Mouse (Mus musculus) right cerebral cortex, postnatal 4 days (tissue): ENCODE measurements around the gene Cab39.

Source experiments
- DNase-seq: peaks from one replicate; pipeline ENCODE4 v3.0.0-alpha.2; 2022

Gene Cab39

GRCm38 (mm10) chr1:85793208-85794105 lies at the start of gene Cab39:
TSS of gene Cab39 (plus strand) at chr1:85793441.
- DNase-seq: peak; percentile 90

- DNase-seq: no peak
These were observed 48.7 kb upstream of the Cab39 start for GRCm38 (mm10) chr1:85744539-85744938.

GRCm38 (mm10) chr1:85746511-85746910 lies 46.7 kb upstream of the Cab39 start:
- DNase-seq: no peak

GRCm38 (mm10) chr1:85749829-85750228 lies 43.4 kb upstream of the Cab39 start:
- DNase-seq: no peak

- no peak for DNase-seq
These were observed 42.6 kb upstream of the Cab39 start for GRCm38 (mm10) chr1:85750650-85751049.

- no peak for DNase-seq
These were observed 41.7 kb upstream of the Cab39 start for GRCm38 (mm10) chr1:85751494-85751893.

- DNase-seq: no peak
These were observed 41.1 kb upstream of the Cab39 start for GRCm38 (mm10) chr1:85751932-85752680.

- DNase-seq: no peak
These were observed 35.6 kb upstream of the Cab39 start for GRCm38 (mm10) chr1:85757531-85758230.

- no peak for DNase-seq
These were observed 34.8 kb upstream of the Cab39 start for GRCm38 (mm10) chr1:85758231-85758968.

- DNase-seq: no peak
These were observed 34.3 kb upstream of the Cab39 start for GRCm38 (mm10) chr1:85758969-85759293.

- DNase-seq: no peak
These were observed 31.6 kb upstream of the Cab39 start for GRCm38 (mm10) chr1:85761665-85762064.

GRCm38 (mm10) chr1:85763386-85763785 lies 29.9 kb upstream of the Cab39 start:
- no peak for DNase-seq

GRCm38 (mm10) chr1:85764291-85764690 lies 28.9 kb upstream of the Cab39 start:
- DNase-seq: no peak

- DNase-seq: no peak
These were observed 27.1 kb upstream of the Cab39 start for GRCm38 (mm10) chr1:85766120-85766519.

GRCm38 (mm10) chr1:85767754-85768153 lies 25.5 kb upstream of the Cab39 start:
- DNase-seq: no peak

- DNase-seq: no peak
These were observed 21.3 kb upstream of the Cab39 start for GRCm38 (mm10) chr1:85771976-85772375.

GRCm38 (mm10) chr1:85775136-85775535 lies 18.1 kb upstream of the Cab39 start:
- DNase-seq: no peak

- DNase-seq: no peak
These were observed 17.1 kb upstream of the Cab39 start for GRCm38 (mm10) chr1:85776154-85776553.

GRCm38 (mm10) chr1:85778436-85778835 lies 14.8 kb upstream of the Cab39 start, which contains the start of gene A630001G21Rik:
TSS of gene A630001G21Rik (minus strand) at chr1:85778643.
- DNase-seq: no peak

- DNase-seq: no peak
These were observed 14.2 kb upstream of the Cab39 start for GRCm38 (mm10) chr1:85779012-85779411.

- no peak for DNase-seq
These were observed 13.6 kb upstream of the Cab39 start for GRCm38 (mm10) chr1:85779428-85780180.

GRCm38 (mm10) chr1:85790565-85790964 lies 2.7 kb upstream of the Cab39 start:
- no peak for DNase-seq
